Mouse (Mus musculus) hindbrain, postnatal 0 days (tissue): ENCODE data around the gene Bcas1. TPM values are rescaled to one million over a fixed set of nuclear protein-coding genes. Genes with fewer than 3 reads are reported as not detected.

ENCODE experiments used
- ATAC-seq: fragments of 200-750 bp; cut with Nextera tagmentation; 2 replicates; pipeline ENCODE4 v1.8.0; 2017; ENCODE audit warnings: mild to moderate bottlenecking, moderate TSS enrichment, moderate library complexity
- DNase-seq: peaks from one replicate; pipeline ENCODE4 v3.0.0-alpha.2; 2015; ENCODE audit warnings: low spot score
- H3K27ac ChIP-seq: fragments of 300-500 bp; sonication (generic); 2 replicates; pipeline ENCODE4 v1.5.1; 2014; ENCODE audit warnings: mild to moderate bottlenecking
- H3K27me3 ChIP-seq: fragments of 300-500 bp; sonication (generic); 2 replicates; pipeline ENCODE4 v1.6.1; 2014; ENCODE audit warnings: low read length, mixed read lengths; ENCODE audit not compliant: insufficient read depth
- H3K36me3 ChIP-seq: fragments of 300-500 bp; sonication (generic); 2 replicates; pipeline ENCODE4 v1.6.1; 2014; ENCODE audit warnings: low read length, mixed read lengths; ENCODE audit not compliant: insufficient read depth
- H3K4me1 ChIP-seq: fragments of 300-500 bp; sonication (generic); 2 replicates; pipeline ENCODE4 v1.6.1; 2014; ENCODE audit warnings: antibody characterized with exemption, low read length, mixed read lengths; ENCODE audit not compliant: insufficient read depth
- H3K4me2 ChIP-seq: fragments of 300-500 bp; sonication (generic); 2 replicates; pipeline ENCODE4 v1.6.1; 2014; ENCODE audit warnings: low read depth, mild to moderate bottlenecking, low read length, moderate library complexity, mixed read lengths
- H3K4me3 ChIP-seq: fragments of 300-500 bp; sonication (generic); 2 replicates; pipeline ENCODE4 v1.5.1; 2014; ENCODE audit warnings: low read length
- H3K9ac ChIP-seq: fragments of 300-500 bp; sonication (generic); replicated peaks from 2 replicates; pipeline ENCODE4 v1.6.1; 2014; ENCODE audit warnings: mild to moderate bottlenecking, low read length, moderate library complexity, mixed read lengths
- H3K9me3 ChIP-seq: fragments of 300-500 bp; sonication (generic); 2 replicates; pipeline ENCODE4 v1.6.1; 2016; ENCODE audit warnings: low read length, mixed read lengths
- CTCF ChIP-seq: IDR thresholded peaks from 2 replicates; pipeline ENCODE4 v1.5.1; 2016; ENCODE audit warnings: antibody characterized with exemption, control low read depth, low read depth
- WGBS: fragments of 180-500 bp; shearing (Covaris S2); extraction: QIAGEN DNeasy Blood & Tissue Kit; methylation state at CpG from one replicate; pipeline ENCODE4 v1.1.7; 2014; 5-methylcytosine and 5-hydroxymethylcytosine counted together
- polyA plus RNA-seq: library from polyadenylated mRNA; unstranded; fragments of >200 nt; fragmentation: Nextera tagmentation; extraction: Ambion mirVana; gene quantifications from 2 replicates; pipeline ENCODE4 v1.2.1, GENCODE M21; 2015
- total RNA-seq: library from RNA; depleted of rRNA; stranded (reverse); fragments of >200 nt; gene quantifications from 2 replicates; pipeline ENCODE4 v1.2.3, GENCODE M21; 2014; rRNA removed

Gene Bcas1
- total and polyA plus RNA-seq, 2 experiments from 2014 or later, result 22.6 to 34.6 TPM

DNA sequence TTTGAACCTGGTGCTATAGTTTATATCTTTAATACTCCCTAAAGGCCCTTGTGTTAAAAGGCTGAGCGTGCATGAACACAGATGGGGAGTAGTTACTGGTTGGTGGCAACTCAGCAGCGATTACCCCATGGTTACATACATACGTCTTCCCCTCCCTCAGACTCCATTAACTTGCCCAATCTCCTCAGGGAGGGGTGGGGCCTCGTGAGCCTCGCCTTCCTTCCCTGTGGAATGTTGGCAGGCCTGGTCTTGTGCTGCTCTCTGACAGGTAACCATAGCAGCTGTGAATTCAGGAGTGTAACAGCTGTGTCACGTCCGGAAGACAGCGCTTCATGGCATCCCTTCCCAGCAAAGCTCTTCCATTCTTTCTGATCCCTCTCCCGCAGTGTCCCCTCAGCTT lies 118.7 kb downstream of the Bcas1 start:
- Histone ChIP-seq H3K4me1 (no peaks in the 10 kb centered on the region), H3K27me3 (no peaks in the 10 kb centered on the region), H3K4me2 (no peak overlapping the region), H3K4me3 (no peak overlapping the region), H3K9me3 (no peaks in the 10 kb centered on the region), H3K36me3 (no peaks in the 10 kb centered on the region), H3K9ac (no peak overlapping the region), H3K27ac (no peak overlapping the region)
- DNase-seq, result no peak
- no peak for TF ChIP-seq CTCF
- 60% methylated on average over 9 of the region's 9 CpGs for WGBS
- ATAC-seq, result no peak

DNA sequence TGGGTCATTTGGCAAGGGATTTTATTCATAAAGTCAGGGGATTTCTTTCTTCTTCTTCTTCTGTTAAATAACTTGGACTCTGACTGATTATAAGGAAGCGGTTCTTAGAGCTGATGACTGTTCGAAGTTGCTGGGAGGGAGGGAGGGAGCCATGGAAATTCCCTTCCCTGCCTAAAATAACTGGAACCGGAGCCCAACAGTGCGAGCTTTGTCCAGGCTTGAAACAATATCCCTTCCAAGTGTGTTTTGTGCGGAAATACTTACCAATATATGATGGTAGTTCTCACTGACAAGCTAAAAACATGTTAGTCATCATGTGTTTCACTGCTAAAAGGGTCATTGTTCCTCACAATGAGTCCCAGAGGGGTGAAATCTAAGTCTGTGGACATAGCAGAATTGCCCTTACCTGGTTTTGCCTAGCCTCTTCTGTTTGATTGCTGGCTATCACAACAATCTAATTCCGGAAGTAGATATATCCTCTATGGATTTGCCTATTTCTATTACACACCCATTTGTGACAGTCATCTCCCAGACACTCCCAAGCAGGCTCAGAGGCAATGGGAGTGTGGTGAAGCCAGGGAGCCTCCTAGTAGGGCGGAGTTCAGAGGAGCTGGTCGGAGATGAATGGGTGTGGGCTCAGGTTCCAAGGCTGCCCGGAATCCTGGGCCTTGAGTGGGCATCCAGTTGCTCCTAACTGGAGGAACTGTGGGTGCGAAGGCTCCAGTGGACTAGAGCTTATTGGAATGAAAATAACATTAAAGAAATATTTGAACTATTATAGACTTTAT lies 119.4 kb downstream of the Bcas1 start:
- ATAC-seq, result no peak
- no peak overlapping the region for H3K4me3 ChIP-seq
- H3K36me3 ChIP-seq, result no peaks in the 10 kb centered on the region
- WGBS, result 46% methylated on average over 10 of the region's 10 CpGs
- no peak for TF ChIP-seq CTCF
- H3K27ac ChIP-seq, result no peak overlapping the region
- no peaks in the 10 kb centered on the region for H3K4me1 ChIP-seq
- no peaks in the 10 kb centered on the region for H3K27me3 ChIP-seq
- H3K9me3 ChIP-seq, result no peaks in the 10 kb centered on the region
- H3K9ac ChIP-seq, result no peak overlapping the region
- DNase-seq, result no peak
- no peak overlapping the region for H3K4me2 ChIP-seq

GRCm38 (mm10) chr2:170307589-170308021 lies 120.0 kb downstream of the Bcas1 start:
- 30% methylated on average over 7 of the region's 7 CpGs for WGBS
- DNase-seq (peak; percentile 26), ATAC-seq (no peak)
- Histone ChIP-seq H3K27me3 (no peaks in the 10 kb centered on the region), H3K36me3 (no peaks in the 10 kb centered on the region), H3K9ac (no peak overlapping the region), H3K4me2 (no peak overlapping the region), H3K4me1 (no peaks in the 10 kb centered on the region), H3K27ac (no peak overlapping the region), H3K4me3 (no peak overlapping the region), H3K9me3 (no peaks in the 10 kb centered on the region)
- TF ChIP-seq CTCF, result no peak

GRCm38 (mm10) chr2:170306637-170307320 lies 120.9 kb downstream of the Bcas1 start:
- no peak for TF ChIP-seq CTCF
- H3K9me3 ChIP-seq, result no peaks in the 10 kb centered on the region

DNA sequence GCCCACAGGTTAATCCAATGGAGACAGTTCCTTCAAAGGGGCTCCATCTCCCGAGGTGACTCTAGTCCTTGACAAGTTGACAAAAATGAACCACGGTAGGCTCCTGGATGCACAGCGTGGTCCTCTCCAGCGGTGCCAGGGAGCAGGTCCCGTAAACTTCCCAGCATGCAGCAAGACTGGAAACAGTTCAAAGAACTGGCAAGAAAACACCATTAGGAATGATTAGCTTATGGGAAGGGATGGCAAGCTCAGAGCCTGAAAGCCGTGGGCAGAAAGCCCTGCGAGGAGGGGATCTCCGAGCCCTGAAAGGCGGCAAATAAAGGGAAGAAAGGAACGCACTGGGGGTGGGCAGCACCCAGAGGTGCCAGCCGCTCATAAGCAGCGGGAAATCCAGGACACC lies 122.9 kb downstream of the Bcas1 start:
- no peak overlapping the region for H3K4me3 ChIP-seq
- H3K27ac ChIP-seq, result peak overlapping the region; percentile 63; the same call in 1 of the 2 replicates
- H3K9me3 ChIP-seq, result no peaks in the 10 kb centered on the region
- TF ChIP-seq CTCF, result no peak
- no peaks in the 10 kb centered on the region for H3K36me3 ChIP-seq
- WGBS, result 37% methylated on average over 12 of the region's 12 CpGs
- no peak for DNase-seq
- no peaks in the 10 kb centered on the region for H3K4me1 ChIP-seq
- H3K9ac ChIP-seq, result no peak overlapping the region
- H3K4me2 ChIP-seq, result peak overlapping the region; percentile 34; the same call in 1 of the 2 replicates
- no peaks in the 10 kb centered on the region for H3K27me3 ChIP-seq
- no peak for ATAC-seq

More at GRCm38 (mm10) chr2:170306637-170307320, 120.9 kb downstream of the Bcas1 start:
- Histone ChIP-seq H3K4me3 (no peak overlapping the region), H3K27me3 (no peaks in the 10 kb centered on the region), H3K9ac (no peak overlapping the region), H3K36me3 (no peaks in the 10 kb centered on the region), H3K4me1 (no peaks in the 10 kb centered on the region), H3K4me2 (no peak overlapping the region), H3K27ac (no peak overlapping the region)
- DNase-seq, result no peak
- ATAC-seq, result no peak
- 76% methylated on average over 9 of the region's 9 CpGs for WGBS

- Histone ChIP-seq H3K9ac (no peak overlapping the region), H3K27ac (no peak overlapping the region), H3K27me3 (no peaks in the 10 kb centered on the region), H3K36me3 (no peaks in the 10 kb centered on the region), H3K4me3 (no peak overlapping the region), H3K4me2 (no peak overlapping the region), H3K4me1 (no peaks in the 10 kb centered on the region), H3K9me3 (no peaks in the 10 kb centered on the region)
- no peak for ATAC-seq
- TF ChIP-seq CTCF, result no peak
- WGBS, result 77% methylated on average over 7 of the region's 7 CpGs
- no peak for DNase-seq
Observed at GRCm38 (mm10) chr2:170303595-170303994, 124.0 kb downstream of the Bcas1 start.

DNA sequence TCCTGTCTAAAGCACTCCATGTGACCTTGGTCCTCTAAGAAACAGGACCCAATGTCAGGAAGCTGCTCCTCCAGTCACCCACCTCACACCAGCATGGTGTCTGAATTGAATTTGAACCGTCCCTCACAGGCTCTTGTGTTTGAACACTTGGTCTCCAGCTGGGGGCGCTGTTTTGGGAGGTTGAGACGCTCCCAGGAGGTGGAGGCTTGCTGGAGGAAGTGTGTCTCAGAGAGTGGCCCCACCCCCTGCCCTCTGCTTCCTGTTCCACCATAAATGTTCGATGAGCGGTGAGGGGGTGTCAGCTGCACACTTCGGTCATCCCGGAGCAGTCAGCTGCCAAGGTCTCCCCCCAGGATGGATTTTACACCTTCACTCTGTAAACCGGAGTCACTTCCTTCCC lies 124.8 kb downstream of the Bcas1 start:
- no peaks in the 10 kb centered on the region for H3K36me3 ChIP-seq
- 88% methylated on average over 8 of the region's 8 CpGs for WGBS
- 0 out of 2 replicates have a peak, but pooled peaks have one; percentile 14 for TF ChIP-seq CTCF
- H3K27me3 ChIP-seq, result no peaks in the 10 kb centered on the region
- H3K9me3 ChIP-seq, result no peaks in the 10 kb centered on the region
- ATAC-seq, result no peak
- H3K9ac ChIP-seq, result no peak overlapping the region
- DNase-seq, result no peak
- no peak overlapping the region for H3K27ac ChIP-seq
- H3K4me1 ChIP-seq, result no peaks in the 10 kb centered on the region
- H3K4me3 ChIP-seq, result no peak overlapping the region
- no peak overlapping the region for H3K4me2 ChIP-seq

Other genes with a start within 250 kb of the Bcas1 start
- gene Pfdn4, start 68.6 kb upstream of the Bcas1 start, total RNA-seq, result 67.7 and 94.6 TPM in 2 replicates
- 147 and 154 TPM in 2 replicates for gene Pfdn4, start 68.6 kb upstream of the Bcas1 start, polyA plus RNA-seq
- not detected in 2 replicates for gene Cyp24a1, start 69.3 kb upstream of the Bcas1 start, total RNA-seq
- gene Cyp24a1, start 69.3 kb upstream of the Bcas1 start, polyA plus RNA-seq, result 0.08 and 0.09 TPM in 2 replicates
- not detected in 2 replicates for gene 4930470P17Rik, start 174.2 kb upstream of the Bcas1 start, total RNA-seq
- gene 4930470P17Rik, start 174.2 kb upstream of the Bcas1 start, polyA plus RNA-seq, result 0.21 and 0.26 TPM in 2 replicates